Mouse (Mus musculus) olfactory bulb, adult 2 months (tissue): ENCODE data around the gene Gng2.
"Not testable (repeated sequence)": the region's sequence is repeated elsewhere in the genome, so short reads cannot be mapped to it uniquely, and the experiment has no call there.

Source experiments
- CTCF ChIP-seq: fragments of 200-500 bp; IDR thresholded peaks from 2 replicates; pipeline ENCODE4 v1.5.1; 2012; ENCODE audit warnings: low read depth, mild to moderate bottlenecking, low read length, moderate library complexity; ENCODE audit not compliant: insufficient read depth
- POLR2A ChIP-seq: fragments of 200-500 bp; IDR thresholded peaks from 2 replicates; pipeline ENCODE4 v1.6.1; 2012; ENCODE audit warnings: mild to moderate bottlenecking, low read depth, low read length, moderate library complexity; ENCODE audit not compliant: insufficient read depth

GRCm38 (mm10) chr14:19865121-19865520 is 112.3 kb downstream of the Gng2 start:
- not testable (repeated sequence) for TF ChIP-seq CTCF, POLR2A
